Mouse (Mus musculus) spleen, postnatal 14 days (tissue): ENCODE data around the gene Lag3.
A peak's percentile ranks its signal among the peaks of the same experiment; 100 is the strongest.

Experiments
- DNase-seq, 2 experiments: peaks; one replicate each; pipeline ENCODE4 v3.0.0; 2021 to 2022; ENCODE audit warnings: low spot score in 2 of 2

Gene Lag3

DNA sequence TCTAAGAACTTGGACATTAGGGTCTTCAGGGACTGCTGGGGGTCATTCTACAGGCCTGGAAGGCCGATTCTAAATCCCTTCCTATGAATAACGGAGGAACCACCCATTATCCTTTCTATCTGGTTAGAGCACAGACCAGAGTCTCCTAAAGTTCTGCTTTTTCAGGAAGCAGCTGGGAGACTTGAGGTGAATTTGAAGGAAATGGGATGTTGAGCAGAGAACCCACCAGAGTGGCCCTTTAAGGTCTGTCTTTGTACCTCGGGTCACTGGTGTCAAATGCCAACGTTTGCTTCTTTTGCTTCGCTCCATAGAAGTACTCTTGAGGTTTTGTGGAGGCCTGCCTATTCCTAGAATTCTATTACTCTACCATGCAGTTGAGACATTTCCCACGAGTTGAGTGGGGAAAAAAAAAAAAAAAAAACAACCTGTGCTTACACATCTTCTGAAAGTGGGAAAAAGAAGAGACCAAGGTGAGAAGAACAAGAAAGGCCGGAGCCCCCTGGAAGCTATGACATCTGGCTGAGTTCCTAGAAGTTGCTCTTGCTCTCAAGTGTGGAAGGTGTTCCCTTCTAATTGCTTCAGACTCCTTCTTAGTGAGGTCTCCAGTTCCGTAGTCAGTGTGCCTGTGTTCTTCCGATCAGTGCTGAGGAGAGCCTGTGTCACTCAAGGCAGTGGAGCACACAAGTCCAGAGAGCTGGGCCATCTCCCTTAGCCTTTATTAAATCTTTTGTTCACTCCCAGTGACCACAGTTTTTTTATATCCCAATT, 9.0 kb upstream of the Lag3 start:
- DNase-seq, result no peak

DNA sequence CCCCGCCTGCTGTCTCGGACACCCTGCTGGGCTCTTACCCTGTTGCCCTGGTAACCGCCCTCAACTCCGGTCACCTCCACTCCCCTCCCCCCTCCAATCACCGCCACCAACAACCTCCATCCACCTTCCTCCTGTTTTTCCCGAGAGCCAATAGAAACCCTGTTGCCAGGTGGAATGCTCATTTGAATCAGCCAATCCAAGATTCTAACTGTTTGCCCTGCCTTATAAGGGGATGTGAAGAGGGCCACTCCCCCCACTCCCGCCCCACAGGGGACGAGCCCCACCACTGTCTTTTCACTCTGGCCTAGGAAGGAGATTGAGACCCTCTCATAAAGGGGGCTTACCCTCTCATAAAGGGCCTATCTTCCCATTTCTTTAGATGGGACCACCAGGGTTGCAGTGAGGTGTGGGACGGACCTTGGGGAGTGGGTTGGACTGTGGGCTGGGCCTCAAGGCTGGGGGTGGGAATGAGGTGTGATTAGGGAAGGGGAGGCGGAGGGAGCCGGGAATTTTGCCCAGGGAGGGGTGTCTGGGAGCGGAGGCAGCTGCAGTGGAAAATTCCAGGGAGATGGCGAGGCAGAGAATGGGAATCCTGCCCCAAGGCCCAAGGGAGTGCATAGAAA, 8.3 kb upstream of the Lag3 start, which contains the start of gene Ptms:
Gene Ptms, minus strand, starts transcription at position 409 of the 623 bp plus-strand sequence.
- DNase-seq, result no peak

DNA sequence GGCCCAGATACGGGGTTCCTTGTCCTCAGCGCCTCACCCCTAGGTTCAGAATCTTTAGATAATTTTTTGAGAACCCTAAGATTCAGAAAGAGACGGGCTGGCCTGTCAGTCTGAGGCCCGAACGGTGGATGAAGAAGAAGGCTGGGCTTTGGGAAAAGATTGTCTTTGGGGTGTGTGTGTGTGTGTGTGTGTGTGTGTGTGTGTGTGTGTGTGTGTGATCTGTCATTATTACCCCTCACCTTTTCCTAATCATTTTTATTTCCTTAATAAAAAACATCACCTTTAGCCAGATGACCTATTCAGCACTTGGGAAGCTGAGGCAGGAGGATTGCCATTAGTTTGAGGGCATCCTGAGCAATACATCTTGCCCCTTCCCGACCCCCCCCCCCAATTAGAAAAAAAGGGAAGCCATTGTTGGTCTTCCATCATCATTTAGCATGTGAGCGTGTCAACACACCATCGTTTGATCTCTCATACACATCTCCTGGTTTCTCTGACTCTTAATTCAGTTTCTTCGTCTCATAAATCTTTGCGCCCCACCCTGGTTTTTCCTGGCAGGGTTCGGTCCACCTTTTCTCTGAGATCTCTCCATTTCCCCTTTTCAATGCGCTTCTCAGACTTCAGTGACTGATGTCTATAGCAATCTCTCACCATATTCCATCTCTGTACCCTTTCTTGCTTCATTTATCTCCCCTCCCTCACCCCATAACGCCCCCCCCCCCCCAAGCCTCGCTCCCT, 7.6 kb upstream of the Lag3 start:
- no peak for DNase-seq

DNA sequence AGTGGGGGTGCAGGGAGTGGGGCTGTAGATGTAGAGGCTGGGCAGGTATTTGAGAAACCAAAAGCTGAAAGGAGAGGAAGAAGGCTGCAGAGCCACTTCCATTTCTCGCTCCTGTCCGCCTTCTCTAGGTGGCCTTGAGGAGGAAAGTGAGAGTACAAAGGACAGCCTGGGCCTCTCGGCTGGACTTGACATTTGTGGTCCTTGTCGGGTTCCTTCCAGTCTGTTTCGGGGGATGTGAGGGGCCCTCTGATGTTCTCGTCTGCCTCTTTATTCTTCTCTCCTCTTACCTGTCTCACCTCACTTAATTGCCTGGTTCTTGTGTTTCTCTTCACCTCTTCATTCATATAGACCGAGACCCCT, 6.8 kb upstream of the Lag3 start:
- no peak for DNase-seq

DNA sequence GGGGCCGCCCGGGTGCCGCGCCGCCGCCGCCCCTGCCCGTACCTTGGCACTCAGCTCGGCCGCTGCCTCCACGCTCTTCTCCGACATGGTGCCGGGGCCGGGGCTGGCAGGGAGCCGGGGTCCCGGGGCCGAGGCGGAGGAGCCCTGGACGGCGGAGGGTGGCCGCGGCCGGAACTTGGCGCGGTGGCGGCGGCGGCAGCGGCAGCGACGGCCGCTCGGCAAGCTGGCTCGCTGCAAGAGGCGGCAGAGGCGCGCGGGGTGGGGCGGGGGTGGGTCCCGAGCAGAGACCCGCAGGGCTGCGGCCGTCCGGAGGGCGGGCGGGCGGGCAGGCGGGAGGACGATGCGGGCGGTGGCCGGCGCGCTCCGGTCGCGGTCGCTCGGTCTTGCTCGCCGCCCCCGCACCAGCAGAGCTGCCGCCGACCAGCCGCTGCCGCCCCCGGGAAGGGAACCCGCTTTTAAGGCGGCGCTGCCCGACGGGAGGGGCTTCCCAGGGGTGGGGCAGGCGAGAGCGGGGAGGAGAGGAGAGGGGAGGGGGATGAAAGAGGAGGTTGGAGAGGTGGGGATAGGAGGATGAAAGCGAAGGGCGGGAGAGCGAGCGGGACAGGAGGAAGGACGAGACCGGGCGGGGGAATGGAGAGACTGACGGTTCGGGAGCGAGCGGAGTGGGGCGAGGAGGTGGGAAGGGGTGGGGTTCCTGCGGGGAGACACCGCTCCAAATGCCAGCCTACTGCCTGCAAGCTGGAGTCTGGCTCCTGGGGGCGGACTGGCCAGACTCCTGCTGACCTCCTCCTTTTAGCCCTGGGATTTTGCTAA, 6.2 kb upstream of the Lag3 start:
- peak; percentile 26 to 46 for DNase-seq

DNA sequence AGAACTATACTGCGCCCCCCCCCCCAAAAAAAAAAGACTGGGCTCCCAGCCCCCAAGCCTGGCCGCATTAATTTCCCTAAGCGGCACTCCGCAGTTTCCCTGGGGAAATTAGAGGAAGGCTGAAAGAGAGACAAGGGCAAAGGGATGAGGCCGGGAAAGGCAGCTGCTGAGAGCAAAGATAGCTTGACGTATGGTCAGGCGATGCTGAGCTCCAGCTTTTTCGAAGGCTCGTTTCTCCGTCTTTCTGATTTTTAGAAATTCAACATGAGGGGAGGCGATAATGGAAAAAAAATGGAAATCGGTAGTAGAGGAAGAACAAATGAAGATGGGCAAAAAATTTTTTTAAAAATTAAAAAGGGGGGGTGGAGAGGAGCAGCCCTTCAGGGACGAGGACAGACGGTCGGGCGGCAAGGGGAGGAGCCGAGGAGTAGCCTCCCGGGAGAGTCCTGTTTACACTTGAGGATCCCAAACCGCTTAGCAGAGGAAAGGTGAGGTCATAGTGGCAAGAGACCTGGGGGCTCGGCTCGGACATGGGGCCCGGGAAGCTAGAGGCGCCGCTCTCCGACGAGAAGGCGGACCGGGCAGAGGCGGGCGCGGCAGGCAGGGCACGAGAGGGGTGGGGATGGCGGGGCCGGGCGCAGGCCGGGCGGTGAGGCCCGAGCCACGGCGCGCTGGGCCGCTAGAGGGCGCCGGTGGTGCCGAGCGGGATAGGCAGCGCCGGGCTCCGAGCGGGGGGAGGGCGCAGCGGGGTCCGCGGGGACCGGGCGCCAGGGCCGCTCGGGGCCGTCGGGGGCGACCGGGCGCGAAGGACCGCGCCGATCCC, 5.4 kb upstream of the Lag3 start:
- DNase-seq, result peak; percentile 80 to 89

DNA sequence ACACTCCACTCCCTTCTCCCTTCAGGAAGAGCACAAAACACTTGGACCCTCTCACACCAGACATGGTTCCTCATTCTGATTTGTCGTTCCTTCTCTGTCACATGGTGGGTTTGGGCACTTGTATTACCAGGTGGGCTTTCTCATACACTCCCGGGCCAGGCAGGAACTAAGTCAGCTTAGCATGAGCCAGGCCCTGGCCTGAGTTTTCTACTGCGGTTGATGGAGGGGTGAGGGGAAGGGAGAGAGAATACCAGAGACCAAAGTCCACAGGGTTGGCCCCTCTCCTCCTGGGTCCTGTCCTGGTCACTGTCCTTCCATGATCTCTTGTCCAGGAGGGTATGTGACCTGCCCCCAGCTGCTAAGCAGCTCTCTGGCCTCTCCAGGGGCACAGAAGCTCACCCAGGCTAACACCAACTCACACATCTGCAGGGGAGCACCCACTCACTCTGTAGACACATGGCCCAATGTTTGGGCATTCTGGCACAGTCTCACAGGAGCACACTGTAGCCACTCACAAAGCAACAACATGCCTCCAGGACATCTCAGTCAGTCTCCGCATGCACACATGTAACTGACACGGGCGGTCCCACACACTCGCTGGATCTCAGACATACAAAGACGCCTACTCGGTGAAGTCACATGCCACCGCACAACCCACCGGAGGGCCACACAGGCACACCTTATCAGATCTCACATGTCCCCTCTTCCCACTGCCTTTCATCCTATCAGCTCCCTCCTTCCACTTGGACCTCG, 4.6 kb upstream of the Lag3 start:
- DNase-seq, result no peak

DNA sequence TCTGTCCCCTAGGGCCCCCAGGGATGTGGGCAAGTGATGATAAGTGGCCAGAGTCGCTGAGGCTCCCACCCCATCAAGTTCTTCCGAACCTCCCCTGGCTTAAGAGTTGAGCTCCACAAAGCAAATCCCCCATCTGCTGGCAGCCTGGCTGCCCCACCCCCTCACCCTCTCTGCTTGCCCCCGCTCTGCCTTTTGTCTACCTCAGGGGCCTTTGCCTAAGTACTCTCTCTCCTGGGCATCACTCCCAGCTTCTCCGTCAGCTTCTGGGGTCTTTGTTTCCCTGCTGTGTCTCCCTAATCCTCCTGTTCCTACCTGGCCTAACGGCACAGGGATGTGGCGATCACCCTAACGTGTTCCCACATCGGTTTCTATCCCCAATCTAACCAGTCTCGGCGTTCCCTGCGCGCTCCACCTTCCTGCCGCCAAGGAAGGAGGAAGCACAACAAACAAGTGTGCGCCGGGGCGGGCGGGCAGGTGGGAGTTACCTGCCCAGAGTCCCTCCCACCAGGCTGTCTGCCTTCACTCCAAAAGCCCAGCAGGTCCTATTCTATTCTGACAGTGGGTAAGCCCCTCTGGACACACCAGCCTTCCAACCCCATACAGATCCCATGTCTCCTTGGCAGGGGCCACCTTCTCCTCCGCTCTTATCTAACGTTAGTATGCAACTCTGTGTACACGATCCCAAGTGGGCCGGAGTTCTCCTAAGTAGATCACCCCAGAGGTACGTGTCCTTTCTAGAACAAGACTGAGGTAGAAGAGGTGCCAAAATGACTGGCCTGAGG, 3.8 kb upstream of the Lag3 start:
- DNase-seq, result no peak

DNA sequence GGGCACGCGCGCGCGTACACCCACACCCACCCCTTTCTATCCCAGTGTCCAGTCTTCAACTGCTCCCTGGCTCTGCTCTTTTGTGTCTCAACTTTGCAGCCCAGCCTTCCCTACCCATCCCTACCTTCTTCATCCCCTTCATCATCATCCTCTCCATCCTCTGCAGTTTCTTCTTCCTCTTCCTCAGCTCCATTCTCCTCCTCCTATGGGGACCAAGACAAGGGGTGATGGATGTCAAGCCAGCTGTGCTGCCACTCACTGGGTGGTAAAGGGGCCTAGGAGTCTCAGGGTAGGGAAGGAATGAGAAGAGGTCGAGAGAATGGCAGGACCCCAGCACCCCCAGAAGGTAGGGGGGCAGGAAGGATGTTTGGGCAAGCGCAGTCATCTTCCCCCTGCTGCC, 3.0 kb upstream of the Lag3 start:
- DNase-seq, result no peak

DNA sequence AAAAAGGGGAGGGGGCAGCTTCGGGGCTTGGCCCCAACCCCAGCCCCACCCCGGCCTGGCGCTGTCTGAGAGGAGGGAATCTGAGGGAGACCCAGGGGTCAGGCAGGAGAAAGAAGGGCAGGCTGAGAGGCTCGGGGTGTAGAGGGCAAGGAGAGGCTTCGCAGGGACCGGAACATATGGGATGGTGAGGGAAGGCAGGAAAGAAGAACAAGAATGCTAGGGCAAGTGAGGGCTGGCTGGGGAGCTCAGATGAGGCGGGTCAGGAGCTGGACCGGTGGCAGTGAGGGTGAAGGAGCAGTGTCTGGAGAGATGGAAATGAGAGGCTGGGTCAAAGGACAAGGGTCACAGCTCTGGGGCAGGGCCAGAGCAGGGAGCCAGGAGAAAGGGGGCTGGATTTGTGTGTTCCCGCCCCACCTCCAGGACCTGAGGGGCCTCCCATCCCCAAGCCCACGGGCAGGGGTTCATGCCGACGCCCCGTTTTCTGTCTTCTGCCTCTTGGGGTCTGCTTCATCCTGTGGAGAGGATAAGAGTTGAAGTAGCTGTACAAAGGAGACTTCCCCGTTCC, 2.3 kb upstream of the Lag3 start:
- DNase-seq, result no peak

DNA sequence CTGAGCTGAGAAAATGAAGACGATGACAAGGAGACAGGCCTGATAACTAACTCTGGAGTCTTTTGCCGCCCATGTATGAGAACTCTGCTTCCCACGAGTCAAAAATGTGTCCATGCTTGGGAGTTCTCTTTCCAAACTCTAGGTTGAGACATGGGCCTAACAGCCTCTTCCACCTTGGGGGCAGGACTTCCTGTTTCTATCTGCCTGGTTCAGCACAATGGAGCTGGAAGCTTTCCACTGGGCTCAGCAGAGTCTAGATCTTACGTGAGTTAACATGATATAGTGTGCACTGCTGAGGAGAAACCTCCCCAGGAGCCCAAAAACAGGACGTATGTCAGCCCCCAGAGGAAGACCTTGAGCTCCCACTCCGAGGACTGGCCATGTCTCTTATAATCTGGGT, 1.7 kb upstream of the Lag3 start:
- DNase-seq, result no peak

DNA sequence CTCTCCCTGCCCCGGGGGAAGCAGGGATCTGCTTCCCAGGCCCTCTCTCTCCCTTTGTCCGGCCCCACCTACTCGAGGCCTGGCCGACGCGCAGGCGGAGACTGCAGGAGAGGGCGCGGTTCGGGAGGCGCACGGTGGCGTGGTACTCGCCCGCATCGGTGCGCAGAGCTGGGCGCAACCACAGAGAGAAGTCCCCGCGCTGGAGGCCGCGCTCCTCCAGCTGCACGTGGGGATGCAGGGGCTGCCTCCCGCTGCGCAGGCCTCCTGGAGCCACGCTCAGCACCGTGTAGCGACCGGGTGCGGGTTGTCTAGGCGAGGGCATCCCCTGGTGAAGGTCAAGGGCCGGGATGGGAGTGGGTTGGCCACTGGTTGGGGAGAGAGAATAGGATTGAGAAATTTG, 1.5 kb downstream of the Lag3 start:
- DNase-seq, result no peak

DNA sequence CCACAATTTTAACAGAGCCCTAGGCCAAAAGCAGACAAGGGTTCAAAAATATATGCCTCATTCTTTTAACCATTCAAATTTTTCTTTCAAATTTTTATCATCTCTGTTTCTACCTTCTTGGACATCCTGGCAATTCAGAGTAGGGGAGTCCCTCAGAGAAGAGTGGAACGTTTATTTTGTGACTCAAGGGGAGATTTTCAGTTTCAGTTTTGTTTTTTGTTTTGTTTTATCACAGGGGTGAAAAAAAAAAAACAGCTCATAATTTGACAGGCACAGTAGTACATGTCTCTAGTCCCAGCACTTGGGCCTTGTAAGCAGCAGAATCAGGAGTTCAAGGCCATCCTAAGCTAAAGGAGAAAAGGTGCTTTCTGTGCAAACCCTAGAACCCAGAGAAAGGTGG, 3.7 kb downstream of the Lag3 start:
- no peak for DNase-seq

DNA sequence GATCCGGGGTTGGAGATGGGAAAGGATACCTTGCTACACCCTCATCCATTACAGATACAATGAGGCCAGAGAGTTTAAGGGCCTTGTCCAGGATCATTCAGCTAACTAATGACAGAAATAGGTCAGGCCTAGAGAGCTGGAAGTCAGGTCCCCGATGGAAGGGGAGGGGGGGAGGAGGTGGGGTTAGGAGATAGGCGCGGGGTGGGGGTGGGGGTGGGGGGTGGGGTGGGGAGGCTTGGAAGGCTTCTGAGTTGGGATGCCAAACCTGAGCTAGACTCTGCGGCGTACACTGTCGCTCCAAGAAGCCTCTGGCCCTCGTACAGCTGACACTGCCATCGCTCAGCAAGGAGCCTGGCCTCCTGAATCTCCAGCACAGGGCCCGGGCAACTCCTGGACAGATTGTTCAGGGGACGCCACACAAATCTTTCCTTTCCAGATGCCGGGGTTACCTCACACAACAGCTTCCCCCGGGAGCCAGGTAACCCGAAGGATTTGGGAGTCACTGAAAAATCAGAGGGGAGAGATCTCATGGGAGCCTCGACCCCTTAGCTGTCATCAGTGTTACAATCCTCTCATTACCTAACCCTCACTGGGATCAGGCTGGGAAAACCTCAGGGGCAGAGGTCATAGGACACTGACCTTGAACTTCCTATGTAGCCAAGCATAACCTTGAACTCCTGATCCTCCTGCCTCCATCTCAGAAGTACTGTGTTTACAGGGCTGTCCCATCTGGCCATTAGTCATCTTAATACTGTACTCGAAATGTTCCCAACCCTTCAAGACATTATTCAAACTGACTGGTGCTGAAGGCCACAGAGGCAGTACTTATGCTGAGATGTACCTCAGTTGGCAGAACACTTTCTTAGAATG, 6.3 kb downstream of the Lag3 start:
- DNase-seq, result no peak

DNA sequence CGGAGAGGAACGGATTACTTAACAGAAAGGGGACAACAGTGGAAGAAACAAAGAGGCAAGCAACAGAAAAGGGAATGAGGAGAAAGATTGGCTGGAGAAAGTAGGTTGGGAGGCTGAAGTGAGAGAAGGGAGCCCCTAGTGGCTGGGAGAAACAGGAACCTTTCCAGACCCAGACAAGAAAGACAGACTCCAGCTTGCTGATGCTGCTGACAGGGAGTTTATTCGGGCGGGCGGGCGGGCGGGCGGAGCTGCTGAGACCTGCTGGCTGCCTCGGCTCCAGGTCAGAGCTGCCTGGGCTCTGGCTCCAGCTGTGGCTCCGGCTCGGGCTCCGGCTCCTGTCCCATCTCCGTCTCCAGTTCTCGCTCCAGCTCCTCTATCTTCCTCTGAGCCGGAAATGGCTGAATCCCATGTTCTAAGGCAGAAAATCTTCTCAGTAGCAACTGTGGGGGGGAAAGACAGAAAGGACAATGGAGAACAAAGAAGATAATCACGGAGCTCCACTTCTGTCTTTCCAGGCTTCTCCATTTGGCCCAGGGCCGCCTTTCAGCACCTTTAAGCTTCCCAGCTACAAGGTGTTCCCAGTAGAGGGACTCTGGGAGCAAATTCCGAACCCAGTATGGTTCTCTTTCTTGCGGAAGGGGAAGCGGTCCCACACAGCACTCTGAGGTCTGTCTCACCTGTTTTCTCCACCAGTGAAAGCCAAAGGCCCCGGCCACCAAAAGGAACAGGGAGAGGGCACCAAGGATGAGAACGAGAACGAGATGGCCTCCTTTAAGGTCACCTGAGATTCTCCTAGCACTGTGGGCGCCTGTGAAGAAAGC, 7.1 kb downstream of the Lag3 start:
- no peak for DNase-seq

DNA sequence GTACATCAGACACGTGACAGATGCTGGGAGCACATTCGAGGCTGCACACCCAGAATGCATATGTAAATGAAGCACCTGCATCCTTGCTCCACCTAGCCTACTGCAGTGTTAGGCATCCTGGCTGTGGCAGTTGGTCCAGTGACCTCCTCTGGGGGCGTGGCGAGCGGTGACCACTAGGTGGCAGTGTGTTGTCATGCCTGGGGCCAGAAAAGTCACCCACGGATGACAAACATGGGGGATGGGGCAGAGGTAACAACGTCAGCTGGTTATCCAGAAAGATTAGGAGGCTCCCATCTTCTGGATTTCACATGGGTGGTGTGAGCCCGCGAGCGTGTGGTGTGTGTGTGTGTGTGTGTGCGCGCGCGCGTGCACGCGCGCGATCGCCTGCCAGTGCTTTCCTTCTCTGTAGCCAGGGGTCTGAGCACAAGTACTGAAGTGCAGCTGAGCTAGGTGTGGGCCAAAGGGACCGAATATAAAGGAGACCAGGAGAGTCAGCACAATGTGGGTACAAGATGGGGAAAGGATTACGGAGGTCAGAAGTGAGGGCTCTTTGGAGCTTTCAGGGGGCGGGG, 7.8 kb downstream of the Lag3 start:
- peak; percentile 90 to 96 for DNase-seq

DNA sequence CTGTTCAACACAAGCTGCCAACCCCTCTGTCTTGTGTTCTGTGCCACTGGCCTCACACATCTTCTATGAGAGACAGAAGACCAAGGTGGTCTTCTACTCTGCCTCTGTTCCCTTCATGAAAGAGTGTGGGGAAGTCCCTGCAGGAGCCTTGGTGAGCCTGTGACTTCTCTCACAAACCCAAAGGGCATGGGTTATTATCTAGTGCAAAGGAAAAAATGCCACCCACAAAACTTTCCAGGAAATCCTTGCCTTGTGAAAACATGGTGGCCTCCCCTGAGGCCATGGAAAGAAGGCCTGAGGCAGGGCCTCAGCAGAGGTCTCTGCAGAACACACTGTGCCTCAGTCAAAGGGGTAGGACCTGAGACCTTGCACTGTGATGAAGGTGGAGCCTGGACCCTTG, 9.7 kb downstream of the Lag3 start:
- DNase-seq, result no peak
